Mouse (Mus musculus): ENCODE results near the gene Sympk. TPM values are rescaled to one million over a fixed set of nuclear protein-coding genes. Genes with fewer than 3 reads are reported as not detected.

Gene Sympk
- polyA plus RNA-seq, 1 experiment from 2014 or later: 10.4 TPM

DNA sequence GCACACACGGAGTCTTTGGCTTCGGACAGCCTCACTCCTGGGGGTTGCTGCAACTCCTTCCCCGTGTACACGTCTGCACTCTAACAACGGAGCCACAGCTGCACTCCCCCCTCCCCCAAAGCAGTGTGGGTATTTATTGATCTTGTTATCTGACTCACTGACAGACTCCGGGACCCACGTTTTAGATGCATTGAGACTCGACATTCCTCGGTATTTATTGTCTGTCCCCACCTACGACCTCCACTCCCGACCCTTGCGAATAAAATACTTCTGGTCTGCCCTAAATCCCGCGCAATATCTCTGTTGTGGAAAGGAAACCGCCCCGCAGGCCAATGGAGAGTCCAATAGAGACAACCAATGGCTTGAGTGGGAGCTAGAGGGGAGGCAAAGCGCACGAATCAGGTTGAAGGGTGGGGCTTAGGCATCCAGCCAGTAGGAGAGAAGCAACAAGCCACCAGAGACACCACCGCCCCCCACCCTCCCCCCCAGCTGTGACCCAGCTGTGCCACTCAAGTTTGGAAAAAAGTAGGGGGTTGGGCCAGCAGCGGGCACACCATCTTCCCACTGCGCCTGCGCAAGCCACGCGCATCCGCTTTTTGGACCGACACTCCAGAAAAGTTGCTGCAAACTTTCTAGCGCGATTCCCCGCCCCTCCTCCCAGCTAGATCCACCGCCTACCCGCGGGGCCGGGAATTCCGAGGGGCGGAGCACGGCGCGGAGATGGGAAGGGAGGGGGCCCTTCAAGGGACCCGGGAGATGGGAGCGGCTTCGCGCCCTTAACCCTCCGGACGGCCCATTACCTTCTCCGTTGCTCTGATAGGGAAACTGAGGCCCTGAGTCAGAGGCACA lies 69.6 kb downstream of the Sympk start:
- Histone ChIP-seq H3K4me2 (replicated peaks; ENCODE audit: low read depth, low read length) (peak overlapping the region; percentile 93), H3K4me3 (ENCODE audit: low read depth, low read length) (peak overlapping the region; percentile 69), H3K27me3 (replicated peaks; ENCODE audit: insufficient read depth, low read length) (no peaks in the 10 kb centered on the region), H3K9ac (replicated peaks; ENCODE audit: low read depth) (peak overlapping the region; percentile 55), H3K9me3 (ENCODE audit: low read length) (no peaks in the 10 kb centered on the region), H3K27ac (ENCODE audit: low read length) (peak overlapping the region; percentile 92), H3K36me3 (ENCODE audit: insufficient read depth, low read length) (no peaks in the 10 kb centered on the region), H3K4me1 (ENCODE audit: insufficient read depth, low read depth, low read length) (peaks cover 14% of the 10 kb centered on the region)
- TF ChIP-seq EP300 (IDR thresholded peaks at IDR 0.05) (no peak), CTCF (IDR thresholded peaks at IDR 0.05) (no peak)
- WGBS: under 1% methylated on average over 43 of the region's 45 CpGs
- DNase-seq (ENCODE audit: low spot score) (peak; percentile 99), ATAC-seq (peak; percentile 89)

DNA sequence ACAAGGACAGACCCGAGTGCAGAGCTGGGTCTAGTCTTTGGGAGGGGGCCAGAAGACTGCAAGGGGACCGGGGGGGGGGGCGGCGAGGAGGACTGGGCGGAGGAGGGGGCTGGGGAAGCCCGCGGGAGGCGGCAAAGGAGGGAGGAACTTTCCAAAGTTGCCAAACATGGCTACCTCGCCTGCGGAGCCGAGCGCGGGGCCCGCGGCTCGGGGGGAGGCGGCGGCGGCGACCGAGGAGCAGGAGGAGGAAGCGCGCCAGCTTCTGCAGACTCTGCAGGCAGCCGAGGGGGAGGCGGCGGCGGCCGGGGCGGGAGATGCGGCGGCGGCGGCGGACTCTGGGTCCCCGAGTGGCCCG lies 70.3 kb downstream of the Sympk start, which contains the start of gene Six5:
Six5 (plus strand) TSS at position 124 of the 355 bp plus-strand sequence.
- DNase-seq (ENCODE audit: low spot score) (peak; percentile 70), ATAC-seq (peak; percentile 4; the same call in 1 of the 2 replicates)
- Histone ChIP-seq H3K4me2 (replicated peaks; ENCODE audit: low read depth, low read length) (peak within 1 kb of the TSS; percentile 93), H3K27ac (ENCODE audit: low read length) (peak within 1 kb of the TSS; percentile 92), H3K9ac (replicated peaks; ENCODE audit: low read depth) (peak within 1 kb of the TSS; percentile 55), H3K27me3 (replicated peaks; ENCODE audit: insufficient read depth, low read length) (no peaks in the 10 kb centered on the region), H3K9me3 (ENCODE audit: low read length) (no peaks in the 10 kb centered on the region), H3K4me3 (ENCODE audit: low read depth, low read length) (peak within 1 kb of the TSS; percentile 69), H3K4me1 (ENCODE audit: insufficient read depth, low read depth, low read length) (peaks cover 14% of the 10 kb centered on the region), H3K36me3 (ENCODE audit: insufficient read depth, low read length) (no peaks in the 10 kb centered on the region)
- TF ChIP-seq EP300 (IDR thresholded peaks at IDR 0.05): no peak
- no peak for TF ChIP-seq CTCF (IDR thresholded peaks at IDR 0.05)
- 2% methylated on average over 20 of the region's 36 CpGs for WGBS

DNA sequence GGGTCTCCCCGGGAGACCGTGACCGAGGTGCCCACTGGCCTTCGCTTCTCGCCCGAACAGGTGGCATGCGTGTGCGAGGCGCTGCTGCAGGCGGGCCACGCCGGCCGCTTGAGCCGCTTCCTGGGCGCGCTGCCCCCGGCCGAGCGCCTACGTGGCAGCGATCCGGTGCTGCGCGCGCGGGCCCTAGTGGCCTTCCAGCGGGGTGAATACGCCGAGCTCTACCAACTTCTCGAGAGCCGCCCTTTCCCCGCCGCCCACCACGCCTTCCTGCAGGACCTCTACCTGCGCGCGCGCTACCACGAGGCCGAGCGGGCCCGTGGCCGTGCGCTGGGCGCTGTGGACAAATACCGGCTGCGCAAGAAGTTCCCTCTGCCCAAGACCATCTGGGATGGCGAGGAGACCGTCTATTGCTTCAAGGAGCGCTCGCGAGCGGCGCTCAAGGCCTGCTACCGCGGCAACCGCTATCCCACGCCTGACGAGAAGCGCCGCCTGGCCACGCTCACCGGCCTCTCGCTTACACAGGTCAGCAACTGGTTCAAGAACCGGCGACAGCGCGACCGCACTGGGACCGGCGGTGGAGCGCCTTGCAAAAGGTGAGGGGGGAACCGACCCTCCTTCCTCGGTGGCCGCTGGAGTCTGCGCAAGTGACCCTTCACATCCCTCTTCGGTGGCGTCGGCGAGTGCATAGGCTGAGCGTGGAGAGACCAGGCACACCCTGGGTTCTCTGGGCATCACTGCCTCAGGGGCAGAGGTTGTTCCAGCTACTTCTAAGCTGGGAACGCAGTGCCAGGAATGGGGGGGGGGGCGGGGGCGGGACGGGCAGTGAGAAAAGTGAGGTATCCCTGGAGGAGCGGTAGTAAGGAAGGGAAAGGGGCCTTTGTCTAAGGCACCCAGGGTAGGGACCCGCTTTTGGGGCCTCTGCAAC lies 70.9 kb downstream of the Sympk start:
- H3K4me1 ChIP-seq (ENCODE audit: insufficient read depth, low read depth, low read length): peaks cover 14% of the 10 kb centered on the region

DNA sequence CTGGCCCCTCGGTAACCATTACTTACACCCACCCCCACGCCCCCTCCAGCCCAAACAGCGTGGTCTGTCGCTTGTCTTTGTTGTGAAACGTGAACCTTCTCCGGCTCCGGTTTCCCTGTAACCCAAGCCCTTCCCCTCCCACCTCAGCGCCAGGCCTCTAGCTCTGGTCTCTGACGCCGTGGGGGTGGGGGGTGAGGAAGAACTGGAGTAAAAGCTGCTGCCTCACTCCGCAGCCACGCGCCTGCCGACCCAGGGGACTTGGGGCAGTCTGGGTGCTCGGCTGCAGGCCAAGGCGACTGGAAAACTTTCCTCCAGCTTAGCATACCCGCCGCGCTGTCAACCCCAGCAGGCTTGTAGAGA lies 71.6 kb downstream of the Sympk start:
- Histone ChIP-seq H3K9me3 (ENCODE audit: low read length) (no peaks in the 10 kb centered on the region), H3K27ac (ENCODE audit: low read length) (peak overlapping the region; percentile 92; the same call in 1 of the 2 replicates), H3K4me3 (ENCODE audit: low read depth, low read length) (peak overlapping the region; percentile 69), H3K4me1 (ENCODE audit: insufficient read depth, low read depth, low read length) (peaks cover 14% of the 10 kb centered on the region), H3K9ac (replicated peaks; ENCODE audit: low read depth) (0 out of 2 replicates have a peak overlapping the region, but pooled peaks have one; percentile 55), H3K4me2 (replicated peaks; ENCODE audit: low read depth, low read length) (peak overlapping the region; percentile 93), H3K36me3 (ENCODE audit: insufficient read depth, low read length) (no peaks in the 10 kb centered on the region), H3K27me3 (replicated peaks; ENCODE audit: insufficient read depth, low read length) (no peaks in the 10 kb centered on the region)
- under 1% methylated on average over 19 of the region's 19 CpGs for WGBS
- no peak for TF ChIP-seq EP300 (IDR thresholded peaks at IDR 0.05)
- no peak for TF ChIP-seq CTCF (IDR thresholded peaks at IDR 0.05)
- ATAC-seq: no peak
- DNase-seq (ENCODE audit: low spot score): peak; percentile 78

More for the DNA sequence above, 70.9 kb downstream of the Sympk start:
- Histone ChIP-seq H3K27ac (ENCODE audit: low read length) (peak overlapping the region; percentile 92), H3K27me3 (replicated peaks; ENCODE audit: insufficient read depth, low read length) (no peaks in the 10 kb centered on the region), H3K9ac (replicated peaks; ENCODE audit: low read depth) (peak overlapping the region; percentile 55), H3K4me2 (replicated peaks; ENCODE audit: low read depth, low read length) (peak overlapping the region; percentile 93), H3K9me3 (ENCODE audit: low read length) (no peaks in the 10 kb centered on the region), H3K4me3 (ENCODE audit: low read depth, low read length) (peak overlapping the region; percentile 69), H3K36me3 (ENCODE audit: insufficient read depth, low read length) (no peaks in the 10 kb centered on the region)
- DNase-seq (ENCODE audit: low spot score): peak; percentile 64
- ATAC-seq: 0 out of 2 replicates have a peak, but pooled peaks have one; percentile 2
- WGBS: under 1% methylated on average over 79 of the region's 87 CpGs
- no peak for TF ChIP-seq EP300 (IDR thresholded peaks at IDR 0.05)
- no peak; the same call in none of the 2 replicates for TF ChIP-seq CTCF (IDR thresholded peaks at IDR 0.05)

DNA sequence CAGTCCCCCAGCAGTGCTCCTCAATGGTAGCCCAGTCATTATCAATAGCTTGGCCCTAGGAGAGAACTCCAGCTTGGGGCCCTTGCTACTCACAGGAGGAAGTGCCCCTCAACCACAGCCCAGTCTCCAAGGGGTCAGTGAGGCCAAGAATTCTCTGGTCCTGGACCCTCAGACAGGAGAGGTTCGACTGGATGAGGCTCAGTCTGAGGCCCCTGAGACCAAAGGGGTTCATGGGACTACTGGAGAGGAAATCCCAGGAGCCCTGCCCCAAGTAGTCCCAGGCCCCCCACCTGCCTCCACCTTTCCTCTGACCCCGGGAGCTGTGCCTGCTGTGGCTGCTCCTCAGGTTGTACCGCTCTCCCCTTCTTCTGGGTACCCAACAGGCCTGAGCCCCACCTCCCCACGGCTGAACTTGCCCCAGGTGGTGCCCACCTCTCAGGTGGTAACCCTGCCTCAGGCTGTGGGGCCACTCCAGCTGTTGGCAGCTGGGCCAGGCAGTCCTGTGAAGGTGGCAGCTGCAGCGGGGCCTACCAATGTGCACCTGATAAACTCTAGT lies 72.3 kb downstream of the Sympk start:
- Histone ChIP-seq H3K36me3 (ENCODE audit: insufficient read depth, low read length) (no peaks in the 10 kb centered on the region), H3K27ac (ENCODE audit: low read length) (no peak overlapping the region), H3K9ac (replicated peaks; ENCODE audit: low read depth) (no peak overlapping the region), H3K27me3 (replicated peaks; ENCODE audit: insufficient read depth, low read length) (no peaks in the 10 kb centered on the region), H3K4me2 (replicated peaks; ENCODE audit: low read depth, low read length) (peak overlapping the region; percentile 93), H3K4me1 (ENCODE audit: insufficient read depth, low read depth, low read length) (peaks cover 14% of the 10 kb centered on the region), H3K4me3 (ENCODE audit: low read depth, low read length) (no peak overlapping the region), H3K9me3 (ENCODE audit: low read length) (no peaks in the 10 kb centered on the region)
- no peak for TF ChIP-seq EP300 (IDR thresholded peaks at IDR 0.05)
- no peak for DNase-seq (ENCODE audit: low spot score)
- ATAC-seq: no peak
- WGBS: 66% methylated on average over 5 of the region's 5 CpGs

Measured in lung, postnatal 0 days (tissue).